Mouse (Mus musculus) ES-Bruce4 (cell line): ENCODE measurements around the gene Zfp36. TPM values are rescaled to one million over a fixed set of nuclear protein-coding genes. Genes with fewer than 3 reads are reported as not detected.

Source experiments
- H3K27ac ChIP-seq: 2 replicates; pipeline ENCODE4 v1.5.1; 2012; ENCODE audit warnings: low read length, inconsistent platforms; ENCODE audit not compliant: insufficient read depth
- H3K27me3 ChIP-seq: 2 replicates; pipeline ENCODE4 v1.6.1; 2012; ENCODE audit warnings: mild to moderate bottlenecking, low read length, inconsistent platforms; ENCODE audit not compliant: control insufficient read depth, poor library complexity, insufficient read depth, severe bottlenecking
- H3K36me3 ChIP-seq: 2 replicates; pipeline ENCODE4 v1.6.1; 2012; ENCODE audit warnings: inconsistent platforms, mild to moderate bottlenecking, low read length, moderate library complexity; ENCODE audit not compliant: control insufficient read depth, poor library complexity, insufficient read depth, severe bottlenecking
- H3K4me1 ChIP-seq: one replicate; pipeline ENCODE4 v1.8.1; 2011; ENCODE audit warnings: low read length; ENCODE audit not compliant: control insufficient read depth, insufficient read depth
- H3K4me3 ChIP-seq: 2 replicates; pipeline ENCODE4 v1.5.1; 2011; ENCODE audit warnings: low read depth, mild to moderate bottlenecking, low read length
- H3K9ac ChIP-seq: 2 replicates; pipeline ENCODE4 v1.6.1; 2012; ENCODE audit warnings: low read depth, mild to moderate bottlenecking, inconsistent platforms; ENCODE audit not compliant: poor library complexity, severe bottlenecking
- H3K9me3 ChIP-seq: replicated peaks from 2 replicates; pipeline ENCODE4 v1.6.1; 2012; ENCODE audit warnings: mild to moderate bottlenecking, low read length, inconsistent platforms; ENCODE audit not compliant: control insufficient read depth, poor library complexity, insufficient read depth, severe bottlenecking
- CTCF ChIP-seq: IDR thresholded peaks from one replicate; pipeline ENCODE4 v1.8.1; 2011; ENCODE audit warnings: low read depth, low read length
- EP300 ChIP-seq: IDR thresholded peaks from 2 replicates; pipeline ENCODE4 v1.6.1; 2011; ENCODE audit warnings: low read depth, low read length; ENCODE audit not compliant: insufficient read depth
- POLR2A ChIP-seq: IDR thresholded peaks from one replicate; pipeline ENCODE4 v1.8.1; 2011; ENCODE audit warnings: low read length; ENCODE audit not compliant: insufficient read depth
- polyA plus RNA-seq: library from polyadenylated mRNA; stranded (reverse); fragments of >200 nt; gene quantifications from 2 replicates; pipeline ENCODE4 v1.2.4, GENCODE M21; 2011; ENCODE audit warnings: low read depth; ENCODE audit not compliant: missing spikeins, insufficient read depth, insufficient read length

Zfp36 gene
- polyA plus RNA-seq, 1 experiment = 25.7 TPM

- no peaks in the 10 kb centered on the region for H3K36me3 ChIP-seq
Observed at GRCm38 (mm10) chr7:28367663-28368275, 12.3 kb downstream of the Zfp36 start.

GRCm38 (mm10) chr7:28362441-28363060, 17.5 kb downstream of the Zfp36 start:
- TF ChIP-seq EP300 (no peak), CTCF (no peak), POLR2A (no peak)
- Histone ChIP-seq H3K36me3 (no peaks in the 10 kb centered on the region), H3K4me3 (no peak overlapping the region), H3K27ac (no peak overlapping the region), H3K9ac (no peak overlapping the region), H3K9me3 (no peaks in the 10 kb centered on the region), H3K27me3 (no peaks in the 10 kb centered on the region), H3K4me1 (no peaks in the 10 kb centered on the region)

More at GRCm38 (mm10) chr7:28367663-28368275, 12.3 kb downstream of the Zfp36 start:
- peaks cover 3% of the 10 kb centered on the region for H3K4me1 ChIP-seq
- no peak overlapping the region for H3K9ac ChIP-seq
- H3K27me3 ChIP-seq = no peaks in the 10 kb centered on the region
- H3K4me3 ChIP-seq = no peak overlapping the region
- no peak overlapping the region for H3K27ac ChIP-seq
- H3K9me3 ChIP-seq = no peaks in the 10 kb centered on the region
- TF ChIP-seq EP300 = no peak
- TF ChIP-seq CTCF = no peak
- TF ChIP-seq POLR2A = no peak

- H3K9me3 ChIP-seq = no peaks in the 10 kb centered on the region
- no peak overlapping the region for H3K27ac ChIP-seq
- H3K4me3 ChIP-seq = no peak overlapping the region
- no peaks in the 10 kb centered on the region for H3K36me3 ChIP-seq
- H3K9ac ChIP-seq = no peak overlapping the region
- peaks cover under 1% of the 10 kb centered on the region for H3K4me1 ChIP-seq
- no peak for TF ChIP-seq POLR2A
- no peak for TF ChIP-seq EP300
- TF ChIP-seq CTCF = no peak
- no peaks in the 10 kb centered on the region for H3K27me3 ChIP-seq
Observed at GRCm38 (mm10) chr7:28361647-28362341, 18.3 kb downstream of the Zfp36 start.

DNA sequence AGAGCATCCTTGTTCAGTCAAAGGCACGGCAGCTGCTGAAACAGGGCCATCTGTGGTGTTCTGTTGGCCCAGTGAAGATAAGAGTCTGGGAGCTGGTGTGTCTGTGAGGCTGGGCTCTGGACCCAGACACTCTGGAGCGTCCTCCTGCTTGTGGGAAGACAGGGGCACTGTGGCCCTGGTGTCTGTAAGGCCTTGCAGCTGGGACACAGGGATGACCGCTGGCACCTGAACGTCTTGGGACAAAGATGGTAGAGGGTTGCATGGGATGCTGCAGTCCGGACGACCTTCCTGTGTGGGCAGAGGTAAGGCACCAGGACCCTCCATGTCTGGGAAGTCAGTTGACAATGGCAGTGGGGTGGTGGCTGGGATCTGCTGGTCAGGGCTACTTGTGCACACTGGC, 19.8 kb downstream of the Zfp36 start:
- TF ChIP-seq EP300 = no peak
- no peak for TF ChIP-seq CTCF
- no peak for TF ChIP-seq POLR2A
- Histone ChIP-seq H3K9me3 (no peaks in the 10 kb centered on the region), H3K9ac (no peak overlapping the region), H3K27ac (no peak overlapping the region), H3K4me3 (no peak overlapping the region), H3K36me3 (no peaks in the 10 kb centered on the region), H3K27me3 (no peaks in the 10 kb centered on the region), H3K4me1 (peaks cover 3% of the 10 kb centered on the region)

- H3K27ac ChIP-seq = no peak overlapping the region
Observed at GRCm38 (mm10) chr7:28359854-28360253, 20.2 kb downstream of the Zfp36 start.

DNA sequence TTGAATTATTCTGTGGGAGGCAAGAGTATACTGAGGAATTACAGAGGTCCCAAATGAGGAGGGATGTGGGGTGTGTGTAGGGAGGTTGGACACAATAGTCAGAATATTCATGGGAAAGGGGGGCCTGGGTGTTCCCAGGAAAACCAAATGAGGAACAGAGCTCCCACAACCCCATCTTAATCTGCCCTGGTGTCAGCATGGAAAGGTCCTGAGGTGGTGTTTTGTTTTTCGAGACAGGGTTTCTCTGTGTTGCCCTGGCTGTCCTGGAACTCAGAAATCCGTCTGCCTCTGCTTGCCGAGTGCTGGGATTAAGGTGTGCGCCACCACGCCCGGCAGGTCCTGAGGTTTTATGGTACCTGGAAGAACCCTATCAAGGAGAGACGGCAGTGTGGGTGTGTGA, 21.6 kb downstream of the Zfp36 start:
- peaks cover 3% of the 10 kb centered on the region for H3K4me1 ChIP-seq
- no peak for TF ChIP-seq CTCF
- TF ChIP-seq EP300 = no peak
- TF ChIP-seq POLR2A = no peak
- H3K36me3 ChIP-seq = peaks cover 9% of the 10 kb centered on the region
- no peak overlapping the region for H3K4me3 ChIP-seq
- no peak overlapping the region for H3K9ac ChIP-seq
- H3K9me3 ChIP-seq = no peaks in the 10 kb centered on the region
- H3K27ac ChIP-seq = no peak overlapping the region
- no peaks in the 10 kb centered on the region for H3K27me3 ChIP-seq

More at GRCm38 (mm10) chr7:28359854-28360253, 20.2 kb downstream of the Zfp36 start:
- TF ChIP-seq POLR2A = no peak
- no peak for TF ChIP-seq EP300
- no peaks in the 10 kb centered on the region for H3K27me3 ChIP-seq
- no peaks in the 10 kb centered on the region for H3K9me3 ChIP-seq
- no peak overlapping the region for H3K4me3 ChIP-seq
- no peaks in the 10 kb centered on the region for H3K36me3 ChIP-seq
- no peak overlapping the region for H3K9ac ChIP-seq
- H3K4me1 ChIP-seq = peaks cover 3% of the 10 kb centered on the region
